Mouse (Mus musculus) midbrain, embryonic 16.5 days (tissue): ENCODE measurements around the gene Hddc3. TPM values are rescaled to one million over a fixed set of nuclear protein-coding genes. Genes with fewer than 3 reads are reported as not detected.

Experiments
- ATAC-seq: fragments of 200-750 bp; cut with Nextera tagmentation; 2 replicates; pipeline ENCODE4 v1.8.0; 2017; ENCODE audit warnings: moderate TSS enrichment
- H3K27ac ChIP-seq: fragments of 300-500 bp; sonication (generic); 2 replicates; pipeline ENCODE4 v1.5.1; 2014; ENCODE audit warnings: mild to moderate bottlenecking, low read length, mixed read lengths
- H3K27me3 ChIP-seq: fragments of 300-500 bp; sonication (generic); 2 replicates; pipeline ENCODE4 v1.6.1; 2014; ENCODE audit warnings: low read depth, low read length, mixed read lengths; ENCODE audit not compliant: control insufficient read depth, insufficient read depth
- H3K36me3 ChIP-seq: fragments of 300-500 bp; sonication (generic); 2 replicates; pipeline ENCODE4 v1.6.1; 2014; ENCODE audit warnings: mild to moderate bottlenecking, low read length, moderate library complexity, mixed read lengths; ENCODE audit not compliant: control insufficient read depth, insufficient read depth
- H3K4me1 ChIP-seq: fragments of 300-500 bp; sonication (generic); 2 replicates; pipeline ENCODE4 v1.6.1; 2014; ENCODE audit warnings: mild to moderate bottlenecking, low read length, mixed read lengths; ENCODE audit not compliant: control insufficient read depth, insufficient read depth
- H3K4me2 ChIP-seq: fragments of 300-500 bp; sonication (generic); 2 replicates; pipeline ENCODE4 v1.6.1; 2014; ENCODE audit warnings: mild to moderate bottlenecking, low read length, mixed read lengths
- H3K4me3 ChIP-seq: fragments of 300-500 bp; sonication (generic); 2 replicates; pipeline ENCODE4 v1.5.1; 2014; ENCODE audit warnings: low read depth, mild to moderate bottlenecking, low read length, moderate library complexity, mixed read lengths
- H3K9ac ChIP-seq: fragments of 300-500 bp; sonication (generic); 2 replicates; pipeline ENCODE4 v1.6.1; 2014; ENCODE audit warnings: low read depth, low read length, mixed read lengths
- H3K9me3 ChIP-seq: fragments of 300-500 bp; sonication (generic); replicated peaks from 2 replicates; pipeline ENCODE4 v1.6.1; 2014; ENCODE audit warnings: mild to moderate bottlenecking, low read length, mixed read lengths; ENCODE audit not compliant: control insufficient read depth, poor library complexity, severe bottlenecking
- WGBS: fragments of 180-500 bp; shearing (Covaris S2); extraction: QIAGEN DNeasy Blood & Tissue Kit; methylation state at CpG from one replicate; pipeline ENCODE4 v1.1.7; 2014; 5-methylcytosine and 5-hydroxymethylcytosine counted together
- polyA plus RNA-seq: library from polyadenylated mRNA; unstranded; fragments of >200 nt; fragmentation: Nextera tagmentation; extraction: Ambion mirVana; gene quantifications from 2 replicates; pipeline ENCODE4 v1.2.1, GENCODE M21; 2015

Gene Hddc3
- polyA plus RNA-seq, 1 experiment from 2014 or later = 27.7 TPM

DNA sequence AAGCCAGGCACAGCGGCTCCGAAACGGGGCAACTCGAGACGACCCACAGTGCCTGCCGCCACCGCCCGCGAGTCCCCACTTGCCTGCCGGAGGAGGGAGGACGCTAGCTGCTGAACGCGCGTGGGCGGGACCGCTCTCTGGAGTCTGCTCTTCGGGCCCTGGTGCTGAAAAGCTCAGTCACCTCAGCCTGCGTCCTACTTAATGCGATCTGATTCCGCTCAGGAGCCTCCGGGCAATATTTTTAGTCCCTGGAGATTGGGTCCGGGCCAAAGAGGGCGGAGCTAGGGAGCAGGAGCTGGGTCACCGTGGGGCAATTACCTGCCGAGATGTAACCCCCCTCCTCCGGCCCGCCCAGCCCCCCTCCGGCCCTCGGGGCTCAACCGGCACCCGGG is 27.7 kb downstream of the Hddc3 start:
- H3K27ac ChIP-seq = peak overlapping the region; percentile 87
- peaks cover 20% of the 10 kb centered on the region for H3K36me3 ChIP-seq
- H3K4me1 ChIP-seq = peaks cover 14% of the 10 kb centered on the region
- 2% methylated on average over 30 of the region's 31 CpGs for WGBS
- no peaks in the 10 kb centered on the region for H3K9me3 ChIP-seq
- H3K4me2 ChIP-seq = peak overlapping the region; percentile 66
- peak overlapping the region; percentile 86 for H3K4me3 ChIP-seq
- H3K9ac ChIP-seq = peak overlapping the region; percentile 95
- no peaks in the 10 kb centered on the region for H3K27me3 ChIP-seq
- ATAC-seq = peak; percentile 69

DNA sequence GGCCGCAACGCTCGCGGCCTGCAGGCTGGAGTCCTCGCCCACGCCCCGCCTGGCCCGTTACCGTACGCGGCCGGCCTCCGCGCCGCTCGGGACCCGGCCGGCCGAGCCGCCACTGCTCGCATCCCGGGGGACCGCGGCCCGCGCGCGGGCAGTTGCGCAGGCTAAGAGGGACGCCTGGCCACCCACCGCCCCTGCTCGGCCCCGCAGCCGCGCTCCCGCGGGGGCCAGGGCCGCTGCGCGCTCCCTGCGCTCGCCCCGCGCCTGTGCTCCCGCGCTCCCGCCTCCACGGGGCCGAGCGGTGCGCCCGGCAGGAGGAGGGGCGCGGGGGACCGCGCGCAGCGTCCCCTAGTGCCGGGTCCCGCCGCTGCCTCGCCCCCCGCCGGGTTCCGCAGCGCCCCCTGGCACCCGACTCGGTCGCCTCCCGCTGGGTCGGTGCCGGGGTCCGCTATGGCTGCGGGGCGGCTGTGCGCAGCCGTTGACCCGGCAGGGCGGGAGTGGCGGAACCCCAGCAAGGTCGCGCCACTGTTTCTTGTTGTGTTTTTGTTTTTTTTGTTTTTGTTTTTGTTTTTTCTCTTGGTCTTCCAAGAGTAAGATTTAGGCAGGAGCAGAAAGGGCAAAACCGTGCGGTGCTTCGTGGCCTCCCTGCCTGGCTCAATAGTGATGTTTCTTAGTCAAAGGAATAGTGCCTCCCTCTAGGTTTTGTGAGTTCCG is 28.3 kb downstream of the Hddc3 start, which contains the start of gene Man2a2:
Gene Man2a2, minus strand, starts transcription at position 335 of the 711 bp plus-strand sequence.
- peak within 1 kb of the TSS; percentile 87 for H3K27ac ChIP-seq
- peak; percentile 73 for ATAC-seq
- H3K27me3 ChIP-seq = no peaks in the 10 kb centered on the region
- peak within 1 kb of the TSS; percentile 66 for H3K4me2 ChIP-seq
- peak within 1 kb of the TSS; percentile 86 for H3K4me3 ChIP-seq
- H3K9me3 ChIP-seq = no peaks in the 10 kb centered on the region
- peak within 1 kb of the TSS; percentile 95 for H3K9ac ChIP-seq
- peaks cover 19% of the 10 kb centered on the region for H3K4me1 ChIP-seq
- peaks cover 16% of the 10 kb centered on the region for H3K36me3 ChIP-seq
- WGBS = 1% methylated on average over 51 of the region's 86 CpGs

DNA sequence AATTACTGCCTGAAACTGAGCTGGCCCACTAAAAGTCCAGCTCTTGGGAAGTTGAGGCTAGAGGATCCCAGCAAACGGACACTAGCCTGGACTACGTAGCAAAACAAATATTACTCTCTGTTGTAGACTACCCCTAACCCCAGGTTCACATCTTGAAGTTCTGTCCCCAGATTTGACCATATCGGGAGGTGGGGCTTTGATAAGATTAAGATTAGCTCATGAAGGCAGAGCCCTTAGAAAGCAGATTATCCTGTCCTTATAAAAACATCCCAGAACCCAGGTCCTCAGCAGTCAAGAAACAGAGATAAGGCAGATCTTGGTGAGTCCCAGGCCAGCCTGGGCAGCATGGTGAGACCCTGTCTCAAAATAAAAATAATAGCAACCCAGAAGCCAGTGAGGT is 29.3 kb downstream of the Hddc3 start:
- peaks cover 19% of the 10 kb centered on the region for H3K4me1 ChIP-seq
- ATAC-seq = no peak
- peaks cover 8% of the 10 kb centered on the region; the same call in 1 of the 2 replicates for H3K36me3 ChIP-seq
- no peak overlapping the region for H3K4me3 ChIP-seq
- no peak overlapping the region for H3K4me2 ChIP-seq
- H3K27me3 ChIP-seq = no peaks in the 10 kb centered on the region
- H3K9me3 ChIP-seq = no peaks in the 10 kb centered on the region
- no peak overlapping the region for H3K27ac ChIP-seq
- 82% methylated on average over 3 of the region's 3 CpGs for WGBS
- no peak overlapping the region for H3K9ac ChIP-seq

DNA sequence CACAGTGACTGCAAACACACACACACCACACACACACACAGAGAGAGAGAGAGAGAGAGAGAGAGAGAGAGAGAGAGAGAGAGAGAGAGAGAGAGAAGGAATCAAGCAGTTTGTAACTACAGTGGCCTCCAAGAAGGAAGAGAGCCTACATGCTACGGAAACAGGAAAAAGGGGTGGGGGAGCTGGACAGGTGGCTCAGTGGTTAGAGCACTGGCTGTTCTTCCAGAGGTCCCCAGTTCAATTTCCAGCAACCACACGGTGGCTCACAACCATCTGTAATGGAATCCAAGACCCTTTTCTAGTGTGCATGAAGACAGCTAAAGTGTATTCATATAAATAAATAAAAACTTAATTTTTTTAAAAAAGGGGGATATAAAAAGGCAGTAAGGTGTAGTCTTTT is 29.8 kb downstream of the Hddc3 start:
- no peak overlapping the region for H3K9ac ChIP-seq
- WGBS = 52% methylated on average over 2 of the region's 2 CpGs
- H3K27ac ChIP-seq = no peak overlapping the region
- H3K4me1 ChIP-seq = peaks cover 19% of the 10 kb centered on the region
- no peak for ATAC-seq
- H3K36me3 ChIP-seq = 0 out of 2 replicates have a peak, but pooled peaks cover 7% of the 10 kb centered on the region
- no peak overlapping the region for H3K4me3 ChIP-seq
- no peaks in the 10 kb centered on the region for H3K9me3 ChIP-seq
- H3K4me2 ChIP-seq = no peak overlapping the region
- no peaks in the 10 kb centered on the region for H3K27me3 ChIP-seq

DNA sequence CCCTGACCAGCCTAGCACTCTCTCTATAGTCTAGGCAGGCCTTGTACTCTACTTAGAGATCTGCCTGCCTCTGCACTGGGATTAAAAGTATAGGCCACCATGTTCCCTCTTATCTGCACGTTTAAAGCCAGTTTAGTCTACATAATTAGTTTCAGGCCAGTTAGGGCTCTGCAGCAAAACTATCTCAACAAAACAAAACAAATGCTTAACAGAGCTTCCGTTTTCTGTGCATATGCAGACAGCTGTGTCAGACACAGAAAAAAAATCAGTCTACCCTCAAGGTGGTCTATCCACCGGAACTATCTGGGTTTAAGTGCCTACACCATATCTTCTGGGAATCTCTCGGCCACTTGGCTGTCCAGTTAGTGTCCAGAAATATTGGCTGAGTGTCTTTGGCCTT is 30.4 kb downstream of the Hddc3 start:
- WGBS = 83% methylated on average over 4 of the region's 4 CpGs
- no peaks in the 10 kb centered on the region for H3K27me3 ChIP-seq
- H3K9me3 ChIP-seq = no peaks in the 10 kb centered on the region
- no peak overlapping the region for H3K4me2 ChIP-seq
- no peak for ATAC-seq
- peaks cover 19% of the 10 kb centered on the region for H3K4me1 ChIP-seq
- H3K4me3 ChIP-seq = no peak overlapping the region
- H3K9ac ChIP-seq = no peak overlapping the region
- no peak overlapping the region for H3K27ac ChIP-seq
- 0 out of 2 replicates have a peak, but pooled peaks cover 4% of the 10 kb centered on the region for H3K36me3 ChIP-seq

DNA sequence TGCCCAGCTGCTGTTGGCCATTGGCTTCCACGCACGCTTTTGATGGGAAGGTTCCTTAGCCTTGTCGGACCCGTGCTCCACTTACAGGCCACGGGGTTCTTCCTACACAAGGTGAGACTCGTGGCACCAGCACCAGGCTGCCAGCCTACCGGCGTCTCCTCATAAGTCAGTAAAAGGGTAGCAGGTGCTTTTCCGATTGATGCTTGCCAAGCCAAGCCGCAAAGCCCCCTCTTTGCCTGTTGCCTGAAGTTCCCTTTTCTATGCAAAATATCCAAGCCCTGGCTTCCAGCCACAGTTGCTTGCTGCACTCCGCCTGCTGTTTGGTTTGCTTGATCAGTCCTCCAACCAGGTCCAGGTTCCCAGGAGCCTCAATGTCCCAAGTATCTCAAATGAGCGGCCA is 30.9 kb downstream of the Hddc3 start:
- WGBS = 75% methylated on average over 12 of the region's 12 CpGs
- Histone ChIP-seq H3K4me3 (no peak overlapping the region), H3K4me1 (peaks cover 19% of the 10 kb centered on the region), H3K9me3 (no peaks in the 10 kb centered on the region), H3K27ac (no peak overlapping the region), H3K4me2 (no peak overlapping the region), H3K9ac (no peak overlapping the region), H3K36me3 (no peaks in the 10 kb centered on the region), H3K27me3 (no peaks in the 10 kb centered on the region)
- ATAC-seq = no peak

DNA sequence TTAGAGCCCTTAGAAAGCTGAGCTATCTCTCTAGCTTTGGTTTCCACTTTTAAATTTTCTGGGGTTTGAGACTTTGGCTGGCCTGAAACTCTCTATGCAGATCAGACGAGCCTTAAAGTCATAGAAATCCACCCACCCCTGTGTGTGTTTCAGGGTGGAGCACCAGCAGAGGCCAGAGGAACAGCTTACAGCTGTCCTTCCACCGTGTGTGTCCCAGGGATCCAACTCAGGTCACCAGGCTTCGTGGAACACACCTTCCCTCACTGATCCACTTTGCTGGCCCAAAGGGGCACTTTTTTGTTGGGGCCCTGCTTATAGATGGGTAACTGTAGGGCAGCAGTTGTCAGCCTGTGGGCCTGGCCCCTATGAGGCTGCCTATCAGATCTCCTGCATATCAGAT is 31.4 kb downstream of the Hddc3 start:
- Histone ChIP-seq H3K9me3 (no peaks in the 10 kb centered on the region), H3K4me3 (no peak overlapping the region), H3K27ac (no peak overlapping the region), H3K9ac (no peak overlapping the region), H3K4me1 (peaks cover 15% of the 10 kb centered on the region), H3K27me3 (no peaks in the 10 kb centered on the region), H3K4me2 (no peak overlapping the region), H3K36me3 (no peaks in the 10 kb centered on the region)
- 60% methylated on average over 3 of the region's 3 CpGs for WGBS
- no peak for ATAC-seq

DNA sequence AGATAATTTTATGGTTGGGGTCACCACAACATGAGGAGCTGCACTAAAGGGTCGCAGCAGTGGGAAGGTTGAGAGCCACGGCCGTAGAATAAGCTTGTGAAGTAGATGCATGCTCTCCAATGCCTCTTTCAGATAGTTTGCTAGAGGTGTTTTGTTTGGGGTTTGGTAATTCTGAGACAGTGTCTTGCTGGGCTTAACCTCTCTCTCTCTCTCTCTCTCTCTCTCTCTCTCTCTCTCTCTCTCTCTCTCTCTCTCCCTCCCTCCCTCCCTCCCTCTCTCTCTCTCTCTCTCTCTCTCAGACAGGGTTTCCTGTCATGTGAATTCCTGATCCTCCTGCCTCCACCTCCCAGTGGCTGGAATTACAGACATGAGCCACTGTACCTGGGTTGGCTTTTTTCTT is 31.8 kb downstream of the Hddc3 start:
- Histone ChIP-seq H3K4me3 (no peak overlapping the region), H3K9ac (no peak overlapping the region), H3K9me3 (no peaks in the 10 kb centered on the region), H3K4me2 (no peak overlapping the region), H3K27me3 (no peaks in the 10 kb centered on the region), H3K36me3 (no peaks in the 10 kb centered on the region), H3K4me1 (peaks cover 10% of the 10 kb centered on the region), H3K27ac (no peak overlapping the region)
- no peak for ATAC-seq
- WGBS = 86% methylated on average over 3 of the region's 3 CpGs

DNA sequence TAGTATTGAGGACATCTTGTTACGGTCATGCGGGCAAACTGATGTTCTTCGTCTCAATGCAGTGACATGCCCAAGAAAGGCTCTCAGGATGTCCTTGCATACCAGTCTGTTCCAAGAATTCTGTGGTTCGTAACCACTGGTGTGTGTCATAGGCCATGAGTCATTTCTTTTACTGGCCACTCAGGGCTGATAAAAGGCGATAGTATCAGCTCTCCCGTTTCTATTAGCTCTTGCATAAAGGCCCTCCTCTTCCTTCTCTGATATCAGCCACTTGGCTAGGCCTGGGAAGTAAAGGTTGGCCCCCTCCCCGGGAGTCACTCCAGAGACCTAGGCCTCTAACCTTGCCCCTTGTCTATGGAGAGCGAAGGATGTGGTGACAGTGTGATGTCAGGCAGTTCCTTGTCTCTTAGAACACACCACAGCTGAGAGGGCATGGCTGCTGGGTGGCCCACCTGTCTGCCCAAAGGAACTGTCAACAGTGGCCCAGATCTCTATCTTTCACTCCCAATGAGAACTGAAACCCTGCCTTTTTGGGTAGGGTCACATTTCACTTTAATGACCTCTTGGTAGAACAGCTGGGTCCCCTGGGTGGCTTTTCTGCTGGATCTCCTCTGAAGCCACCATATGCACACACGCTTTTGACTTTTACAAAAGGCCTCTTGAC is 32.6 kb downstream of the Hddc3 start:
- no peak overlapping the region for H3K4me2 ChIP-seq
- H3K4me3 ChIP-seq = no peak overlapping the region
- H3K4me1 ChIP-seq = peaks cover 5% of the 10 kb centered on the region; the same call in 1 of the 2 replicates
- no peak for ATAC-seq
- no peak overlapping the region for H3K9ac ChIP-seq
- no peaks in the 10 kb centered on the region for H3K27me3 ChIP-seq
- no peaks in the 10 kb centered on the region for H3K36me3 ChIP-seq
- 92% methylated on average over 9 of the region's 9 CpGs for WGBS
- no peak overlapping the region; the same call in 1 of the 2 replicates for H3K27ac ChIP-seq
- H3K9me3 ChIP-seq = no peaks in the 10 kb centered on the region
